Mouse (Mus musculus): ENCODE data around the gene Cwc22.

The Cwc22 gene

GRCm38 (mm10) chr2:77969956-77970355 lies 23.8 kb upstream of the Cwc22 start:
- no peak for DNase-seq (ENCODE audit: low spot score in 2 of 2)

- no peak for DNase-seq (ENCODE audit: low spot score in 2 of 2)
Measured at GRCm38 (mm10) chr2:77962450-77963193, 16.4 kb upstream of the Cwc22 start.

GRCm38 (mm10) chr2:77961256-77961655 lies 15.1 kb upstream of the Cwc22 start:
- no peak for DNase-seq (ENCODE audit: low spot score in 2 of 2)

GRCm38 (mm10) chr2:77960711-77961110 lies 14.5 kb upstream of the Cwc22 start:
- DNase-seq (ENCODE audit: low spot score in 2 of 2): no peak

- no peak for DNase-seq (ENCODE audit: low spot score in 2 of 2)
Measured at GRCm38 (mm10) chr2:77959341-77959740, 13.2 kb upstream of the Cwc22 start.

- DNase-seq (ENCODE audit: low spot score in 2 of 2): no peak
Measured at GRCm38 (mm10) chr2:77951415-77951913, 5.3 kb upstream of the Cwc22 start.

GRCm38 (mm10) chr2:77950111-77950510 lies 3.9 kb upstream of the Cwc22 start:
- peak in 1 of 2 experiments; percentile 51 for DNase-seq (ENCODE audit: low spot score in 2 of 2)

- DNase-seq (ENCODE audit: low spot score in 2 of 2): no peak
Measured at GRCm38 (mm10) chr2:77949521-77949920, 3.3 kb upstream of the Cwc22 start.

GRCm38 (mm10) chr2:77948921-77949320 lies 2.7 kb upstream of the Cwc22 start:
- DNase-seq (ENCODE audit: low spot score in 2 of 2): no peak

GRCm38 (mm10) chr2:77948126-77948525 lies 2.0 kb upstream of the Cwc22 start:
- no peak for DNase-seq (ENCODE audit: low spot score in 2 of 2)

GRCm38 (mm10) chr2:77947161-77947870 lies 1.1 kb upstream of the Cwc22 start:
- DNase-seq (ENCODE audit: low spot score in 2 of 2): no peak

GRCm38 (mm10) chr2:77944860-77945595 lies 1.1 kb downstream of the Cwc22 start:
- no peak for DNase-seq (ENCODE audit: low spot score in 2 of 2)

- no peak for DNase-seq (ENCODE audit: low spot score in 2 of 2)
Measured at GRCm38 (mm10) chr2:77944281-77944680, 1.9 kb downstream of the Cwc22 start.

GRCm38 (mm10) chr2:77941944-77942343 lies 4.2 kb downstream of the Cwc22 start:
- DNase-seq (ENCODE audit: low spot score in 2 of 2): no peak

- no peak for DNase-seq (ENCODE audit: low spot score in 2 of 2)
Measured at GRCm38 (mm10) chr2:77938317-77938716, 7.9 kb downstream of the Cwc22 start.

- DNase-seq (ENCODE audit: low spot score in 2 of 2): no peak
Measured at GRCm38 (mm10) chr2:77937818-77938217, 8.4 kb downstream of the Cwc22 start.

GRCm38 (mm10) chr2:77934138-77934537 lies 12.0 kb downstream of the Cwc22 start:
- no peak for DNase-seq (ENCODE audit: low spot score in 2 of 2)

GRCm38 (mm10) chr2:77933630-77934029 lies 12.5 kb downstream of the Cwc22 start:
- DNase-seq (ENCODE audit: low spot score in 2 of 2): no peak

GRCm38 (mm10) chr2:77931958-77932357 lies 14.2 kb downstream of the Cwc22 start:
- DNase-seq (ENCODE audit: low spot score in 2 of 2): no peak

GRCm38 (mm10) chr2:77928352-77928751 lies 17.8 kb downstream of the Cwc22 start:
- no peak for DNase-seq (ENCODE audit: low spot score in 2 of 2)

- no peak for DNase-seq (ENCODE audit: low spot score in 2 of 2)
Measured at GRCm38 (mm10) chr2:77926468-77926867, 19.7 kb downstream of the Cwc22 start.

- no peak for DNase-seq (ENCODE audit: low spot score in 2 of 2)
Measured at GRCm38 (mm10) chr2:77925997-77926396, 20.2 kb downstream of the Cwc22 start.
